Mouse (Mus musculus) limb, embryonic 15.5 days (tissue): ENCODE measurements around the gene Cfl2. TPM values are rescaled to one million over a fixed set of nuclear protein-coding genes. Genes with fewer than 3 reads are reported as not detected.
A peak's percentile ranks its signal among the peaks of the same experiment; 100 is the strongest.
"Not testable (repeated sequence)": the region's sequence is repeated elsewhere in the genome, so short reads cannot be mapped to it uniquely, and the experiment has no call there.

Experiments
- ATAC-seq: fragments of 200-750 bp; cut with Nextera tagmentation; 2 replicates; pipeline ENCODE4 v1.8.0; 2017; ENCODE audit warnings: low read depth, moderate TSS enrichment; ENCODE audit not compliant: insufficient number of reproducible peaks, low FRiP score, low TSS enrichment
- H3K27ac ChIP-seq: fragments of 300-500 bp; sonication (generic); 2 replicates; pipeline ENCODE4 v1.5.1; 2015; ENCODE audit warnings: moderate library complexity, mild to moderate bottlenecking, inconsistent platforms
- H3K27me3 ChIP-seq: fragments of 300-500 bp; sonication (generic); 2 replicates; pipeline ENCODE4 v1.6.1; 2015; ENCODE audit warnings: inconsistent platforms
- H3K36me3 ChIP-seq: fragments of 300-500 bp; sonication (generic); 2 replicates; pipeline ENCODE4 v1.6.1; 2015; ENCODE audit warnings: inconsistent platforms
- H3K4me1 ChIP-seq: fragments of 300-500 bp; sonication (generic); 2 replicates; pipeline ENCODE4 v1.6.1; 2015; ENCODE audit warnings: inconsistent platforms
- H3K4me2 ChIP-seq: fragments of 300-500 bp; sonication (generic); 2 replicates; pipeline ENCODE4 v1.6.1; 2015; ENCODE audit warnings: mild to moderate bottlenecking, inconsistent platforms
- H3K4me3 ChIP-seq: fragments of 300-500 bp; sonication (generic); 2 replicates; pipeline ENCODE4 v1.5.1; 2015; ENCODE audit warnings: mild to moderate bottlenecking, inconsistent platforms
- H3K9ac ChIP-seq: fragments of 300-500 bp; sonication (generic); 2 replicates; pipeline ENCODE4 v1.6.1; 2015; ENCODE audit warnings: inconsistent platforms
- H3K9me3 ChIP-seq: fragments of 300-500 bp; sonication (generic); 2 replicates; pipeline ENCODE4 v1.6.1; 2016; ENCODE audit warnings: inconsistent platforms
- whole genome bisulfite sequencing: fragments of 180-500 bp; shearing (Covaris S2); methylation state at CpG from one replicate; pipeline ENCODE4 v1.1.7; 2015; 5-methylcytosine and 5-hydroxymethylcytosine counted together
- polyA plus RNA-seq: library from polyadenylated mRNA; unstranded; fragments of >200 nt; fragmentation: Nextera tagmentation; extraction: Ambion mirVana; gene quantifications from 2 replicates; pipeline ENCODE4 v1.2.1, GENCODE M21; 2015

Cfl2 gene
- 174 and 265 TPM in 2 replicates for polyA plus RNA-seq

- Histone ChIP-seq H3K27ac (peak within 1 kb of the TSS; percentile 99), H3K9me3 (no peaks in the 10 kb centered on the region), H3K4me2 (peak within 1 kb of the TSS; percentile 49), H3K36me3 (peaks cover 13% of the 10 kb centered on the region), H3K27me3 (no peaks in the 10 kb centered on the region), H3K4me1 (peaks cover 13% of the 10 kb centered on the region), H3K4me3 (peak within 1 kb of the TSS; percentile 94), H3K9ac (peak within 1 kb of the TSS; percentile 96)
- WGBS, result under 1% methylated on average over 72 of the region's 82 CpGs
- ATAC-seq, result peak; percentile 91
Measured at GRCm38 (mm10) chr12:54862606-54863535, at the start of gene Cfl2. Gene Cfl2, minus strand, starts transcription at chr12:54862877.

- Histone ChIP-seq H3K9ac (no peak overlapping the region), H3K4me2 (no peak overlapping the region), H3K27ac (no peak overlapping the region), H3K36me3 (peaks cover 32% of the 10 kb centered on the region), H3K27me3 (no peaks in the 10 kb centered on the region), H3K4me3 (no peak overlapping the region), H3K9me3 (no peaks in the 10 kb centered on the region), H3K4me1 (no peaks in the 10 kb centered on the region)
- ATAC-seq, result no peak
- 88% methylated on average over 3 of the region's 3 CpGs for WGBS
Measured at GRCm38 (mm10) chr12:54910387-54910786, 47.7 kb upstream of the Cfl2 start.

- ATAC-seq, H3K4me3 ChIP-seq, H3K36me3 ChIP-seq, H3K9ac ChIP-seq, H3K27me3 ChIP-seq, H3K27ac ChIP-seq, H3K9me3 ChIP-seq, H3K4me2 ChIP-seq, H3K4me1 ChIP-seq: not testable (repeated sequence)
- WGBS, result 51% methylated on average over 2 of the region's 2 CpGs
Measured at GRCm38 (mm10) chr12:54892559-54892958, 29.9 kb upstream of the Cfl2 start.

GRCm38 (mm10) chr12:54890426-54890825 is 27.7 kb upstream of the Cfl2 start:
- no peak overlapping the region for H3K4me3 ChIP-seq
- H3K27me3 ChIP-seq, result no peaks in the 10 kb centered on the region
- H3K36me3 ChIP-seq, result peaks cover 3% of the 10 kb centered on the region; the same call in 1 of the 2 replicates
- H3K27ac ChIP-seq, result no peak overlapping the region
- WGBS, result 98% methylated on average over 2 of the region's 2 CpGs
- H3K9me3 ChIP-seq, result no peaks in the 10 kb centered on the region
- no peak overlapping the region for H3K9ac ChIP-seq
- no peak for ATAC-seq
- H3K4me1 ChIP-seq, result no peaks in the 10 kb centered on the region
- no peak overlapping the region for H3K4me2 ChIP-seq

GRCm38 (mm10) chr12:54887580-54888127 is 25.0 kb upstream of the Cfl2 start:
- no peaks in the 10 kb centered on the region for H3K36me3 ChIP-seq
- H3K4me2 ChIP-seq, result no peak overlapping the region
- H3K9me3 ChIP-seq, result no peaks in the 10 kb centered on the region
- H3K9ac ChIP-seq, result no peak overlapping the region
- H3K27me3 ChIP-seq, result no peaks in the 10 kb centered on the region
- no peak overlapping the region for H3K4me3 ChIP-seq
- H3K27ac ChIP-seq, result no peak overlapping the region
- WGBS, result 47% methylated on average over 4 of the region's 4 CpGs
- peak; percentile 35; the same call in 1 of the 2 replicates for ATAC-seq
- no peaks in the 10 kb centered on the region for H3K4me1 ChIP-seq

- H3K4me3 ChIP-seq, result no peak overlapping the region
- H3K9me3 ChIP-seq, result no peaks in the 10 kb centered on the region
- no peak overlapping the region for H3K4me2 ChIP-seq
- no peaks in the 10 kb centered on the region for H3K36me3 ChIP-seq
- H3K9ac ChIP-seq, result no peak overlapping the region
- no peaks in the 10 kb centered on the region for H3K27me3 ChIP-seq
- H3K4me1 ChIP-seq, result no peaks in the 10 kb centered on the region
- 15% methylated on average over 5 of the region's 6 CpGs for WGBS
- ATAC-seq, result no peak
- no peak overlapping the region for H3K27ac ChIP-seq
Measured at GRCm38 (mm10) chr12:54879630-54880029, 17.0 kb upstream of the Cfl2 start.

GRCm38 (mm10) chr12:54879211-54879610 is 16.5 kb upstream of the Cfl2 start:
- Histone ChIP-seq H3K36me3 (no peaks in the 10 kb centered on the region), H3K4me2 (no peak overlapping the region), H3K9ac (no peak overlapping the region), H3K4me1 (no peaks in the 10 kb centered on the region), H3K27ac (no peak overlapping the region), H3K27me3 (no peaks in the 10 kb centered on the region), H3K4me3 (no peak overlapping the region), H3K9me3 (no peaks in the 10 kb centered on the region)
- 61% methylated on average over 5 of the region's 5 CpGs for WGBS
- no peak for ATAC-seq

- 74% methylated on average over 1 of the region's 1 CpGs for WGBS
- Histone ChIP-seq H3K4me2 (no peak overlapping the region), H3K27me3 (no peaks in the 10 kb centered on the region), H3K36me3 (no peaks in the 10 kb centered on the region), H3K9me3 (no peaks in the 10 kb centered on the region), H3K4me3 (no peak overlapping the region), H3K27ac (no peak overlapping the region), H3K4me1 (no peaks in the 10 kb centered on the region), H3K9ac (no peak overlapping the region)
- no peak for ATAC-seq
Measured at GRCm38 (mm10) chr12:54877875-54878274, 15.2 kb upstream of the Cfl2 start.

GRCm38 (mm10) chr12:54876879-54877278 is 14.2 kb upstream of the Cfl2 start:
- H3K4me3 ChIP-seq, result no peak overlapping the region
- H3K9me3 ChIP-seq, result no peaks in the 10 kb centered on the region
- 29% methylated on average over 5 of the region's 5 CpGs for WGBS
- H3K36me3 ChIP-seq, result no peaks in the 10 kb centered on the region
- no peak overlapping the region for H3K4me2 ChIP-seq
- no peak overlapping the region for H3K9ac ChIP-seq
- no peaks in the 10 kb centered on the region for H3K4me1 ChIP-seq
- no peaks in the 10 kb centered on the region for H3K27me3 ChIP-seq
- H3K27ac ChIP-seq, result no peak overlapping the region
- no peak for ATAC-seq

- H3K27me3 ChIP-seq, result no peaks in the 10 kb centered on the region
- no peak overlapping the region for H3K4me2 ChIP-seq
- WGBS, result 52% methylated on average over 6 of the region's 6 CpGs
- no peaks in the 10 kb centered on the region for H3K36me3 ChIP-seq
- H3K4me1 ChIP-seq, result no peaks in the 10 kb centered on the region
- no peak overlapping the region for H3K4me3 ChIP-seq
- no peaks in the 10 kb centered on the region for H3K9me3 ChIP-seq
- H3K9ac ChIP-seq, result no peak overlapping the region
- H3K27ac ChIP-seq, result peak overlapping the region; percentile 68
- no peak for ATAC-seq
Measured at GRCm38 (mm10) chr12:54874711-54875110, 12.0 kb upstream of the Cfl2 start.

GRCm38 (mm10) chr12:54861991-54862605 is 579 bp downstream of the Cfl2 start:
- Histone ChIP-seq H3K9me3 (no peaks in the 10 kb centered on the region), H3K27me3 (no peaks in the 10 kb centered on the region), H3K36me3 (peaks cover 16% of the 10 kb centered on the region), H3K4me3 (peak overlapping the region; percentile 94), H3K4me1 (peaks cover 13% of the 10 kb centered on the region), H3K4me2 (peak overlapping the region; percentile 49), H3K9ac (peak overlapping the region; percentile 96), H3K27ac (peak overlapping the region; percentile 99)
- under 1% methylated on average over 36 of the region's 36 CpGs for WGBS
- ATAC-seq, result peak; percentile 71; the same call in 1 of the 2 replicates

- Histone ChIP-seq H3K4me3 (no peak overlapping the region), H3K4me1 (peaks cover 13% of the 10 kb centered on the region), H3K9me3 (no peaks in the 10 kb centered on the region), H3K27me3 (no peaks in the 10 kb centered on the region), H3K27ac (no peak overlapping the region), H3K36me3 (peaks cover 23% of the 10 kb centered on the region), H3K9ac (no peak overlapping the region), H3K4me2 (no peak overlapping the region)
- WGBS, result 27% methylated on average over 6 of the region's 6 CpGs
- no peak for ATAC-seq
Measured at GRCm38 (mm10) chr12:54859531-54859930, 3.1 kb downstream of the Cfl2 start.
